Mouse (Mus musculus) Patski (cell line): ENCODE measurements at regions not wholly inside any gene's neighbourhood (a gene's known extent, or its start where the extent isn't known, plus 50 kb on each side); places are given as distances from the start of the nearest gene placed in this dataset.

Source experiments
- ATAC-seq: fragments of 100-300 bp; one replicate; pipeline ENCODE4 v1.8.0; 2021
- CTCF ChIA-PET: fragments of 350-600 bp; sonication (Branson Sonifier 250); formaldehyde crosslinking; loops from one replicate; lab custom pipeline; 2022; ENCODE audit warnings: inconsistent platforms; lab: Charles Lee
- POLR2A ChIA-PET: fragments of 350-600 bp; sonication (Branson Sonifier 250); formaldehyde crosslinking; loops from one replicate; lab custom pipeline; 2022; ENCODE audit warnings: antibody characterized with exemption, inconsistent platforms; lab: Charles Lee
- DNase-seq: peaks from one replicate; pipeline ENCODE4 v3.0.0-alpha.2; 2011; ENCODE audit warnings: low read depth, low spot score
- H3K27me3 ChIP-seq: fragments of 371-371 bp; one replicate; pipeline ENCODE4 v1.5.1; 2021
- CTCF ChIP-seq: fragments of 100-300 bp; IDR thresholded peaks from one replicate; pipeline ENCODE4 v1.5.1; 2021
- in situ Hi-C: fragments of 300-500 bp; cut with MboI; formaldehyde crosslinking; loops from 3 replicates; pipeline ENCODE4 v1.11.1; 2018; ENCODE audit warnings: low pct_unique_long_range_greater_than_20kb, mixed read lengths

GRCm38 (mm10) chr4:84196732-84197131 is 478.3 kb downstream of the Bnc2 start:
- POLR2A ChIA-PET = no interaction called here
- TF ChIP-seq CTCF = no peak
- DNase-seq = no peak
- CTCF ChIA-PET = no interaction called here
- in situ Hi-C loops = no loop called here
- H3K27me3 ChIP-seq = no peaks in the 10 kb centered on the region
- ATAC-seq = no peak

GRCm38 (mm10) chr4:84198176-84198575 is 476.9 kb downstream of the Bnc2 start:
- no peak for ATAC-seq
- no peak for TF ChIP-seq CTCF
- POLR2A ChIA-PET = no interaction called here

GRCm38 (mm10) chr4:84199181-84199656 is 475.9 kb downstream of the Bnc2 start:
- in situ Hi-C loops = no loop called here
- POLR2A ChIA-PET = no interaction called here
- no peak for DNase-seq
- H3K27me3 ChIP-seq = no peaks in the 10 kb centered on the region
- ATAC-seq = no peak
- no peak for TF ChIP-seq CTCF
- CTCF ChIA-PET = interaction anchor here (0.9 kb wide), 1 partner anchor 12 kb away, joined by 3 read pairs; no protein-coding TSS in a partner anchor

More at GRCm38 (mm10) chr4:84198176-84198575, 476.9 kb downstream of the Bnc2 start:
- no peaks in the 10 kb centered on the region for H3K27me3 ChIP-seq
- CTCF ChIA-PET = no interaction called here
- in situ Hi-C loops = no loop called here
- DNase-seq = no peak

GRCm38 (mm10) chr4:84201001-84201400 is 474.1 kb downstream of the Bnc2 start:
- POLR2A ChIA-PET = interaction anchor here (1.0 kb wide), 1 partner anchor 10 kb away, joined by 6 read pairs; no protein-coding TSS in a partner anchor
- no peak for DNase-seq
- TF ChIP-seq CTCF = no peak
- no peaks in the 10 kb centered on the region for H3K27me3 ChIP-seq
- in situ Hi-C loops = loop anchor here (10.0 kb wide), 1 partner anchor 344 kb away; no protein-coding TSS in a partner anchor
- ATAC-seq = no peak
- CTCF ChIA-PET = no interaction called here

GRCm38 (mm10) chr4:84202231-84202630 is 472.8 kb downstream of the Bnc2 start:
- POLR2A ChIA-PET = no interaction called here
- CTCF ChIA-PET = no interaction called here
- ATAC-seq = peak; percentile 59
- no peaks in the 10 kb centered on the region for H3K27me3 ChIP-seq
- in situ Hi-C loops = loop anchor here (10.0 kb wide), 1 partner anchor 343 kb away; no protein-coding TSS in a partner anchor
- DNase-seq = peak; percentile 55
- TF ChIP-seq CTCF = no peak

- TF ChIP-seq CTCF = no peak
- ATAC-seq (peak; percentile 68), DNase-seq (peak; percentile 58)
- ChIA-PET POLR2A (no interaction called here), CTCF (no interaction called here)
- H3K27me3 ChIP-seq = no peaks in the 10 kb centered on the region
- in situ Hi-C loops = loop anchor here (10.0 kb wide), 1 partner anchor 341 kb away; no protein-coding TSS in a partner anchor
These were observed 471.4 kb downstream of the Bnc2 start for GRCm38 (mm10) chr4:84203680-84204079.

GRCm38 (mm10) chr4:84204777-84205176 is 470.3 kb downstream of the Bnc2 start:
- H3K27me3 ChIP-seq = no peaks in the 10 kb centered on the region
- CTCF ChIA-PET = no interaction called here
- POLR2A ChIA-PET = no interaction called here
- TF ChIP-seq CTCF = no peak
- in situ Hi-C loops = loop anchor here (10.0 kb wide), 1 partner anchor 340 kb away; no protein-coding TSS in a partner anchor
- no peak for DNase-seq
- no peak for ATAC-seq

GRCm38 (mm10) chr4:84208175-84208574 is 466.9 kb downstream of the Bnc2 start:
- in situ Hi-C loops = loop anchor here (10.0 kb wide), 1 partner anchor 337 kb away; no protein-coding TSS in a partner anchor
- POLR2A ChIA-PET = no interaction called here
- CTCF ChIA-PET = interaction anchor here (0.7 to 0.8 kb wide), 2 partner anchors 9 to 25 kb away, joined by 3 to 4 read pairs; no protein-coding TSS in a partner anchor
- no peak for ATAC-seq
- no peak for DNase-seq
- H3K27me3 ChIP-seq = no peaks in the 10 kb centered on the region
- no peak for TF ChIP-seq CTCF

GRCm38 (mm10) chr4:84209538-84209937 is 465.5 kb downstream of the Bnc2 start:
- POLR2A ChIA-PET = no interaction called here
- no peak for TF ChIP-seq CTCF

GRCm38 (mm10) chr4:84211311-84211875 is 463.7 kb downstream of the Bnc2 start:
- DNase-seq (no peak), ATAC-seq (no peak)
- POLR2A ChIA-PET = no interaction called here
- in situ Hi-C loops = no loop called here
- no peaks in the 10 kb centered on the region for H3K27me3 ChIP-seq
- TF ChIP-seq CTCF = no peak
- CTCF ChIA-PET = interaction anchor here (1.1 kb wide), 1 partner anchor 12 kb away, joined by 3 read pairs; no protein-coding TSS in a partner anchor

More at GRCm38 (mm10) chr4:84209538-84209937, 465.5 kb downstream of the Bnc2 start:
- no peaks in the 10 kb centered on the region for H3K27me3 ChIP-seq
- in situ Hi-C loops = loop anchor here (10.0 kb wide), 1 partner anchor 335 kb away; no protein-coding TSS in a partner anchor
- DNase-seq (no peak), ATAC-seq (no peak)
- CTCF ChIA-PET = no interaction called here

GRCm38 (mm10) chr4:84212004-84212403 is 463.1 kb downstream of the Bnc2 start:
- ChIA-PET CTCF (no interaction called here), POLR2A (no interaction called here)
- ATAC-seq (no peak), DNase-seq (no peak)
- in situ Hi-C loops = no loop called here
- no peaks in the 10 kb centered on the region for H3K27me3 ChIP-seq
- TF ChIP-seq CTCF = no peak
